Mouse (Mus musculus) embryonic fibroblast, embryonic 13.5 days (primary cell): ENCODE data around the gene Ptgir.

Experiments
- CTCF ChIP-seq: IDR thresholded peaks from 2 replicates; pipeline ENCODE4 v1.5.1; 2011; ENCODE audit warnings: mild to moderate bottlenecking, control low read depth, low read length, moderate library complexity, borderline replicate concordance; ENCODE audit not compliant: insufficient read depth
- POLR2A ChIP-seq: IDR thresholded peaks from 2 replicates; pipeline ENCODE4 v1.6.1; 2011; ENCODE audit warnings: low read depth, mild to moderate bottlenecking, control low read depth, low read length, moderate library complexity

GRCm38 (mm10) chr7:16950861-16951635 is 44.8 kb downstream of the Ptgir start:
- TF ChIP-seq CTCF (peak; percentile 83), POLR2A (no peak)
